Mouse (Mus musculus) liver, embryonic 14.5 days (tissue): ENCODE measurements around the gene Dlgap5. TPM values are rescaled to one million over a fixed set of nuclear protein-coding genes. Genes with fewer than 3 reads are reported as not detected.
A peak's percentile ranks its signal among the peaks of the same experiment; 100 is the strongest.

Experiments used
- ATAC-seq: fragments of 200-750 bp; cut with Nextera tagmentation; 2 replicates; pipeline ENCODE4 v1.8.0; 2017; ENCODE audit warnings: moderate number of reproducible peaks, mild to moderate bottlenecking, moderate library complexity; ENCODE audit not compliant: insufficient read depth
- DNase-seq, 3 experiments: peaks; one replicate each; pipeline ENCODE4 v3.0.0-alpha.2; 2012 to 2013; ENCODE audit warnings: low read depth in 3 of 3, low spot score in 3 of 3
- H3K27ac ChIP-seq: fragments of 300-500 bp; sonication (generic); 2 replicates; pipeline ENCODE4 v1.5.1; 2014; ENCODE audit warnings: moderate library complexity, mild to moderate bottlenecking, control low read depth, inconsistent platforms
- H3K27me3 ChIP-seq: fragments of 300-500 bp; sonication (generic); 2 replicates; pipeline ENCODE4 v1.6.1; 2014; ENCODE audit warnings: mild to moderate bottlenecking, low read length, moderate library complexity; ENCODE audit not compliant: control insufficient read depth, insufficient read depth
- H3K36me3 ChIP-seq: fragments of 300-500 bp; sonication (generic); replicated peaks from 2 replicates; pipeline ENCODE4 v1.6.1; 2014; ENCODE audit warnings: low read depth; ENCODE audit not compliant: control insufficient read depth, insufficient read depth
- H3K4me1 ChIP-seq, 2 experiments: fragments of 200-500 bp in 1 of 2; fragments of 300-500 bp in 1 of 2; sonication (generic) in 1 of 2; replicated peaks; 2 replicates each; pipeline ENCODE4 v1.6.1; 2012 to 2014; ENCODE audit warnings: antibody characterized with exemption in 1 of 2, inconsistent platforms in 1 of 2, low read length in 1 of 2; ENCODE audit not compliant: control insufficient read depth in 2 of 2, insufficient read depth in 2 of 2
- H3K4me2 ChIP-seq: fragments of 300-500 bp; sonication (generic); 2 replicates; pipeline ENCODE4 v1.6.1; 2014; ENCODE audit warnings: low read depth, mild to moderate bottlenecking, control low read depth, moderate library complexity
- H3K4me3 ChIP-seq, 2 experiments: fragments of 200-500 bp in 1 of 2; fragments of 300-500 bp in 1 of 2; sonication (generic) in 1 of 2; 2 replicates each; pipeline ENCODE4 v1.5.1; 2012 to 2014; ENCODE audit warnings: low read depth in 2 of 2, low read length in 2 of 2, mild to moderate bottlenecking in 2 of 2, control low read depth in 1 of 2, inconsistent platforms in 1 of 2, moderate library complexity in 1 of 2; ENCODE audit not compliant: insufficient read depth in 1 of 2
- H3K9ac ChIP-seq: fragments of 300-500 bp; sonication (generic); replicated peaks from 2 replicates; pipeline ENCODE4 v1.6.1; 2014; ENCODE audit warnings: mild to moderate bottlenecking, control low read depth, moderate library complexity
- H3K9me3 ChIP-seq: fragments of 300-500 bp; sonication (generic); 2 replicates; pipeline ENCODE4 v1.6.1; 2016; ENCODE audit warnings: low read length, mixed read lengths; ENCODE audit not compliant: control insufficient read depth
- CTCF ChIP-seq: IDR thresholded peaks from 2 replicates; pipeline ENCODE4 v1.5.1; 2016; ENCODE audit warnings: antibody characterized with exemption, low read depth, control low read depth
- EP300 ChIP-seq: IDR thresholded peaks from 2 replicates; pipeline ENCODE4 v1.6.1; 2016; ENCODE audit warnings: antibody characterized with exemption, low read depth
- WGBS: fragments of 180-500 bp; shearing (Covaris S2); extraction: QIAGEN DNeasy Blood & Tissue Kit; methylation state at CpG from one replicate; pipeline ENCODE4 v1.1.7; 2014; ENCODE audit not compliant: insufficient replicate concordance; 5-methylcytosine and 5-hydroxymethylcytosine counted together
- polyA plus RNA-seq, 2 experiments: library from polyadenylated mRNA; depleted of rRNA in 1 of 2; stranded (reverse) in 1 of 2; unstranded in 1 of 2; fragments of >200 nt; fragmentation: Nextera tagmentation in 1 of 2; extraction: Ambion mirVana in 1 of 2; gene quantifications; 2 replicates each; pipeline versions ENCODE4 v1.2.1 to v1.2.3; 2012 to 2014

The Dlgap5 gene
- polyA plus RNA-seq, 2 experiments, result 42.5 to 51.4 TPM

- Histone ChIP-seq H3K9me3 (no peaks in the 10 kb centered on the region), H3K9ac (no peak overlapping the region; the same call in 1 of the 2 replicates), H3K4me2 (peak overlapping the region; percentile 34), H3K27ac (no peak overlapping the region), H3K27me3 (peaks cover 21% of the 10 kb centered on the region), H3K36me3 (no peaks in the 10 kb centered on the region), H3K4me1 (peaks cover 12 to 13% of the 10 kb centered on the region in 2 experiments), H3K4me3 (peak overlapping the region in 1 of 2 experiments; percentile 12; a peak in 2 of 4 replicates)
- WGBS, result 6% methylated on average over 49 of the region's 49 CpGs
- DNase-seq (peak in 2 of 3 experiments; percentile 39 to 50), ATAC-seq (peak; percentile 83)
- no peak for TF ChIP-seq CTCF
Measured at GRCm38 (mm10) chr14:47373728-47374678, 44.2 kb downstream of the Dlgap5 start.

GRCm38 (mm10) chr14:47371689-47372088, 46.5 kb downstream of the Dlgap5 start:
- Histone ChIP-seq H3K9ac (no peak overlapping the region), H3K4me1 (peaks cover 16 to 19% of the 10 kb centered on the region in 2 experiments), H3K4me3 (no peak overlapping the region), H3K9me3 (no peaks in the 10 kb centered on the region), H3K4me2 (no peak overlapping the region), H3K36me3 (no peaks in the 10 kb centered on the region), H3K27me3 (peaks cover 21% of the 10 kb centered on the region), H3K27ac (no peak overlapping the region)
- 71% methylated on average over 6 of the region's 6 CpGs for WGBS
- TF ChIP-seq EP300, result no peak
- TF ChIP-seq CTCF, result no peak
- no peak for DNase-seq
- no peak for ATAC-seq

- H3K9me3 ChIP-seq, result no peaks in the 10 kb centered on the region
- H3K4me1 ChIP-seq, result peaks cover 16 to 23% of the 10 kb centered on the region in 2 experiments
- ATAC-seq (no peak), DNase-seq (no peak)
- H3K4me2 ChIP-seq, result no peak overlapping the region
- no peak for TF ChIP-seq EP300
- no peak for TF ChIP-seq CTCF
- no peak overlapping the region for H3K9ac ChIP-seq
- H3K4me3 ChIP-seq, result no peak overlapping the region
- H3K27ac ChIP-seq, result no peak overlapping the region
- WGBS, result 77% methylated on average over 3 of the region's 3 CpGs
- peaks cover 21% of the 10 kb centered on the region for H3K27me3 ChIP-seq
- H3K36me3 ChIP-seq, result no peaks in the 10 kb centered on the region
Measured at GRCm38 (mm10) chr14:47370790-47371189, 47.4 kb downstream of the Dlgap5 start.

DNA sequence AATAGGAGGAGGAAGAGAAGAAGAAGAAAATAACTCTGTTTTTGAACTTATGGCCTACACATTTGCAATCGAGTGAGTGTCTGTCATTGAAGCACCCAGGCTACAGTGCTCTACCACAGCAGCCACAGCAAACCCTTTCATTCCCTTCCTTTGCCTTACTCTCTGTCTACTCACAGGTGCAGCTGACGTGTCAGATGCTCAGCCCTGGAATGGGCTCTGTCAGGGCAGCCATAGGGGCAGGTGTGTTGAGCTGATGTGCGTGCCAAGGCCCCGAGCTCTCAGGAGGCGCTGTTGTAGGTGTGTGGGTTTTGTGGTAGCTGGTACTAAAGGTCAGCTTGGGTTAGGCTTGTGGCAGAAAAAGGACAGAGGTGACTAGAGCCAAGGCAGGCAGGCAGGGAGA, 48.5 kb downstream of the Dlgap5 start:
- peaks cover 16 to 26% of the 10 kb centered on the region in 2 experiments for H3K4me1 ChIP-seq
- peaks cover 19% of the 10 kb centered on the region for H3K27me3 ChIP-seq
- TF ChIP-seq CTCF (no peak), EP300 (no peak)
- no peaks in the 10 kb centered on the region for H3K36me3 ChIP-seq
- H3K4me2 ChIP-seq, result no peak overlapping the region
- H3K9me3 ChIP-seq, result no peaks in the 10 kb centered on the region
- no peak overlapping the region for H3K4me3 ChIP-seq
- H3K27ac ChIP-seq, result no peak overlapping the region
- ATAC-seq (no peak), DNase-seq (no peak)
- 72% methylated on average over 5 of the region's 5 CpGs for WGBS
- no peak overlapping the region for H3K9ac ChIP-seq

DNA sequence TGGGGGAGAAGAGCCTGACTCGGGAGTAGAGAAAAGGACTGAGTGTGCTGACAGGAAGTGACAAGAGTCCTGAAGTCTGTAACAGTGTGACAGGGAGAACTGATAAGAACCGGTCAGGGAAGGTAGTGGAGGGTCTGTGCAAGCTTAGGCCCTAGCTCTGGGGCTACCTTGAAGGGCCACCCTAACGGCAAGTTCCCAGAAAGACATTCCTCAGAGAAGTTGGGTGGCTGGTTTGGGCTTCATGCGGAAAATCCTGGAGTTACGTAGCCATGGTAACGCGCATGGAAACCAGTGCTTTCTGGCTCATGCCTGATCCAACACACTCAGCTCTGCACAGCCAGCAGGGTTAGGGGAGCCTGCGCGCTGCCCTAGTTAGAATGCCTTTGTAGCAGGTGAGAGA, 50.7 kb downstream of the Dlgap5 start, which contains the start of gene Lgals3:
Lgals3 (plus strand) TSS at position 291 of the 400 bp plus-strand sequence.
- Histone ChIP-seq H3K4me1 (peaks cover 2 to 19% of the 10 kb centered on the region in 2 experiments), H3K27me3 (no peaks in the 10 kb centered on the region), H3K27ac (no peak within 1 kb of the TSS), H3K36me3 (no peaks in the 10 kb centered on the region), H3K9me3 (no peaks in the 10 kb centered on the region), H3K4me3 (no peak within 1 kb of the TSS), H3K4me2 (no peak within 1 kb of the TSS), H3K9ac (no peak within 1 kb of the TSS)
- DNase-seq, result no peak
- ATAC-seq, result peak; percentile 56; the same call in 1 of the 2 replicates
- WGBS, result 37% methylated on average over 9 of the region's 9 CpGs
- TF ChIP-seq EP300, result no peak
- no peak for TF ChIP-seq CTCF
